Mouse (Mus musculus) c-Kit-negative CD71-positive TER-119-positive erythroid progenitor cells, embryonic 14.5 days (primary cell): ENCODE measurements around the gene Nfix.

Source experiments
- DNase-seq: peaks from one replicate; pipeline ENCODE4 v3.0.0-alpha.2; 2013; ENCODE audit warnings: low read depth, low spot score

Gene Nfix

GRCm38 (mm10) chr8:84668081-84668480, 132.1 kb downstream of the Nfix start:
- DNase-seq = no peak

GRCm38 (mm10) chr8:84665385-84665893, 134.7 kb downstream of the Nfix start:
- DNase-seq = no peak

- peak; percentile 50 for DNase-seq
These were observed 135.4 kb downstream of the Nfix start for GRCm38 (mm10) chr8:84664566-84665384.

- peak; percentile 87 for DNase-seq
These were observed 136.4 kb downstream of the Nfix start for GRCm38 (mm10) chr8:84663483-84664327.

GRCm38 (mm10) chr8:84662581-84663065, 137.5 kb downstream of the Nfix start, which contains the start of gene Ier2:
Gene Ier2, minus strand, starts transcription at chr8:84662852.
- DNase-seq = peak; percentile 89

GRCm38 (mm10) chr8:84661961-84662571, 138.1 kb downstream of the Nfix start:
- DNase-seq = no peak

- peak; percentile 68 for DNase-seq
These were observed 138.7 kb downstream of the Nfix start for GRCm38 (mm10) chr8:84661458-84661871.

GRCm38 (mm10) chr8:84660819-84661457, 139.2 kb downstream of the Nfix start:
- no peak for DNase-seq

- no peak for DNase-seq
These were observed 140.0 kb downstream of the Nfix start for GRCm38 (mm10) chr8:84659936-84660818.

GRCm38 (mm10) chr8:84658951-84659350, 141.2 kb downstream of the Nfix start:
- DNase-seq = no peak

GRCm38 (mm10) chr8:84657680-84658079, 142.5 kb downstream of the Nfix start:
- no peak for DNase-seq

GRCm38 (mm10) chr8:84657203-84657602, 142.9 kb downstream of the Nfix start:
- DNase-seq = no peak

GRCm38 (mm10) chr8:84656641-84657126, 143.5 kb downstream of the Nfix start:
- DNase-seq = peak; percentile 47

- no peak for DNase-seq
These were observed 144.0 kb downstream of the Nfix start for GRCm38 (mm10) chr8:84656191-84656525.

- DNase-seq = no peak
These were observed 144.6 kb downstream of the Nfix start for GRCm38 (mm10) chr8:84655336-84656190.

- DNase-seq = no peak
These were observed 145.5 kb downstream of the Nfix start for GRCm38 (mm10) chr8:84654597-84654996.

- DNase-seq = no peak
These were observed 147.0 kb downstream of the Nfix start for GRCm38 (mm10) chr8:84653092-84653631.

- DNase-seq = no peak
These were observed 149.9 kb downstream of the Nfix start for GRCm38 (mm10) chr8:84650213-84650612.
